Mouse (Mus musculus) layer of hippocampus, adult 18-20 months (tissue): Measurements from ENCODE around the gene Dnmt3c. TPM values are rescaled to one million over a fixed set of nuclear protein-coding genes. Genes with fewer than 3 reads are reported as not detected.
"Not testable (repeated sequence)": the region's sequence is repeated elsewhere in the genome, so short reads cannot be mapped to it uniquely, and the experiment has no call there.

Source experiments
- DNase-seq, 2 experiments: peaks; one replicate each; pipeline ENCODE4 v3.0.0; 2022; ENCODE audit warnings: low spot score in 2 of 2
- total RNA-seq, 2 experiments: library from RNA; stranded (reverse); gene quantifications; 2 replicates each; pipeline ENCODE4 v1.2.3; 2021

The Dnmt3c gene
- total RNA-seq, 2 experiments from 2014 or later: 0.15 TPM; not detected in 1

GRCm38 (mm10) chr2:153717861-153718260 lies 21.4 kb downstream of the Dnmt3c start:
- DNase-seq: not testable (repeated sequence)

GRCm38 (mm10) chr2:153723098-153723497 lies 26.6 kb downstream of the Dnmt3c start:
- no peak for DNase-seq

- DNase-seq: no peak
Measured at GRCm38 (mm10) chr2:153724424-153724823, 28.0 kb downstream of the Dnmt3c start.

GRCm38 (mm10) chr2:153724871-153725270 lies 28.4 kb downstream of the Dnmt3c start:
- DNase-seq: no peak

GRCm38 (mm10) chr2:153725291-153725690 lies 28.8 kb downstream of the Dnmt3c start:
- DNase-seq: no peak

- no peak for DNase-seq
Measured at GRCm38 (mm10) chr2:153734033-153734432, 37.6 kb downstream of the Dnmt3c start.

- peak; percentile 100 for DNase-seq
Measured at GRCm38 (mm10) chr2:153740500-153741436, 44.3 kb downstream of the Dnmt3c start, which contains the start of gene Mapre1. Mapre1 (plus strand) TSS chr2:153741274.

- DNase-seq: peak in 1 of 2 experiments; percentile 51
Measured at GRCm38 (mm10) chr2:153741437-153742065, 45.1 kb downstream of the Dnmt3c start.

- DNase-seq: no peak
Measured at GRCm38 (mm10) chr2:153747994-153748393, 51.5 kb downstream of the Dnmt3c start.

GRCm38 (mm10) chr2:153750363-153750762 lies 53.9 kb downstream of the Dnmt3c start:
- DNase-seq: no peak

GRCm38 (mm10) chr2:153762121-153762520 lies 65.7 kb downstream of the Dnmt3c start:
- DNase-seq: no peak

- no peak for DNase-seq
Measured at GRCm38 (mm10) chr2:153767484-153767883, 71.0 kb downstream of the Dnmt3c start.

- DNase-seq: no peak
Measured at GRCm38 (mm10) chr2:153768881-153769280, 72.4 kb downstream of the Dnmt3c start.

GRCm38 (mm10) chr2:153772950-153773349 lies 76.5 kb downstream of the Dnmt3c start:
- DNase-seq: no peak

GRCm38 (mm10) chr2:153775472-153775871 lies 79.0 kb downstream of the Dnmt3c start:
- DNase-seq: no peak

GRCm38 (mm10) chr2:153778638-153779362 lies 82.3 kb downstream of the Dnmt3c start:
- DNase-seq: peak; percentile 34 to 44

Other genes starting within 250 kb of the Dnmt3c start
- gene 4930404H24Rik, start 203.9 kb upstream of the Dnmt3c start, total RNA-seq: not detected
- gene Nol4l, start 166.7 kb upstream of the Dnmt3c start, total RNA-seq: 10 to 100 TPM; 46.5 to 48.1 TPM
- 10 to 100 TPM; 30.6 to 31.5 TPM for gene Commd7, start 63.9 kb upstream of the Dnmt3c start, total RNA-seq
- 1 to 10 TPM in 1 of 2 experiments, under 1 TPM in 1; 0.87 to 1.5 TPM for gene Dnmt3b, start 47.2 kb upstream of the Dnmt3c start, total RNA-seq
- gene Mapre1, start 44.6 kb downstream of the Dnmt3c start, total RNA-seq: 10 to 100 TPM; 63.1 to 78.1 TPM
- gene Efcab8, start 83.3 kb downstream of the Dnmt3c start, total RNA-seq: under 1 TPM in 1 of 2 experiments, not detected in 1; 0.28 TPM
- gene Sun5, start 174.4 kb downstream of the Dnmt3c start, total RNA-seq: not detected
- gene Bpifb2, start 178.4 kb downstream of the Dnmt3c start, total RNA-seq: not detected
- not detected for gene Bpifb6, start 203.7 kb downstream of the Dnmt3c start, total RNA-seq
- not detected for gene Bpifb3, start 221.6 kb downstream of the Dnmt3c start, total RNA-seq
- not detected for gene Bpifb4, start 241.6 kb downstream of the Dnmt3c start, total RNA-seq